Mouse (Mus musculus): ENCODE measurements around the gene Aicda. TPM values are rescaled to one million over a fixed set of nuclear protein-coding genes. Genes with fewer than 3 reads are reported as not detected.

Gene Aicda
- polyA plus RNA-seq (2012; rRNA removed) = not detected in 2 replicates

GRCm38 (mm10) chr6:122553606-122554005 is at the start of gene Aicda:
TSS of gene Aicda (plus strand) at chr6:122553801.

GRCm38 (mm10) chr6:122505545-122505944 is 48.1 kb upstream of the Aicda start, which contains the start of gene Mfap5:
TSS of gene Mfap5 (plus strand) at chr6:122505845.

GRCm38 (mm10) chr6:122602242-122602991 is 48.8 kb downstream of the Aicda start, which contains the start of gene Apobec1:
TSS of gene Apobec1 (minus strand) at chr6:122602444.

GRCm38 (mm10) chr6:122609771-122610170 is 56.2 kb downstream of the Aicda start, which contains the start of gene Gdf3:
TSS of gene Gdf3 (minus strand) at chr6:122610087.

Other genes with a start within 250 kb of the Aicda start
- 13.4 and 17.6 TPM in 2 replicates for gene M6pr, start 245.1 kb upstream of the Aicda start, polyA plus RNA-seq (2012; rRNA removed)
- 15.4 and 23.5 TPM in 2 replicates for gene Phc1, start 213.2 kb upstream of the Aicda start, polyA plus RNA-seq (2012; rRNA removed)
- gene Rimklb, start 55.0 kb upstream of the Aicda start, polyA plus RNA-seq (2012; rRNA removed) = 0.02 and 0.04 TPM in 2 replicates
- 68.1 and 71.2 TPM in 2 replicates for gene Mfap5, start 48.0 kb upstream of the Aicda start, polyA plus RNA-seq (2012; rRNA removed)
- 3.3 and 4.9 TPM in 2 replicates for gene Apobec1, start 48.6 kb downstream of the Aicda start, polyA plus RNA-seq (2012; rRNA removed)
- gene Gdf3, start 56.3 kb downstream of the Aicda start, polyA plus RNA-seq (2012; rRNA removed) = not detected in 2 replicates
- gene Dppa3, start 72.6 kb downstream of the Aicda start, polyA plus RNA-seq (2012; rRNA removed) = not detected in 2 replicates
- gene Nanog, start 153.7 kb downstream of the Aicda start, polyA plus RNA-seq (2012; rRNA removed) = not detected in 2 replicates
- gene Slc2a3, start 247.8 kb downstream of the Aicda start, polyA plus RNA-seq (2012; rRNA removed) = 0.65 and 0.70 TPM in 2 replicates

Data from stomach, adult 2 months (tissue).